7 mouse cellular contexts compared by ENCODE assay signal in the genomic region with DNA sequence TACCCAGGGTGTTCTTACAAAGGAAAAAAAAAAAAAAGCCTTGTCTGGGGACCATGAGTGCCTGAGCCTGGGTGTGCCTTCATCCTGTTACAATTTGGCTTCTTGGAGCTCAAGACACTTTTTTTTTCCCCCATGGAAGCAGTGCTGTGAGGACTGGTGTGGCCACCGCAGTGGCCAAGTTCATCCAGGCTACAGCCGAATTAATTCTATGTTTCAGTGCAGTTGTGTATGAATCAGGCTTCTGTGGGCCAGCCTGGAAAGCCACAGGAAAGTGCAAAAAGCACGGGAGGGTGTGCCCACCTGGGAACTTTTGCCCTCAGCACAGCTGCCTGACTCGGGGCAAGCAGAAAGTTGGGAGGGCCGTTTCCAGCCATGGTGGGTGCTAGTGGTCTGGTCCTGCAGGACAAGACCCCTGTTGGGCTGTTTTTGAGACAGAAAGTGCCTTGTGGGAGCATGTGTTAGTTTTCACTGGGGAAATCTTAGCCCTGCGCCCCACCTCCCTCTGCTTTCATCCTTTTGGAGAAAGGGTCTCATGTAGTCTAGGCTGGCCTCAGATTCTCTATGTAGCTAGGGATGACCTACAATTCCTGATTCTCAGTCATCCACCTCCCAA. TPM values are rescaled to one million over a fixed set of nuclear protein-coding genes. Genes with fewer than 3 reads are reported as not detected.
DNase-seq lines count a peak whose midpoint lies in the region; ATAC-seq and TF ChIP-seq lines count a peak whose summit lies in the region.

No protein-coding gene starts in this region.

- no peak for DNase-seq in spleen, adult 2 months (ENCODE audit: low read depth in 1 of 2, low spot score in 2 of 2)
- DNase-seq in spleen, postnatal 14 days (ENCODE audit: low spot score in 2 of 2), result no peak
- DNase-seq in heart, embryonic 10.5 days (ENCODE audit: low spot score), result no peak
- DNase-seq in liver, embryonic 11.5 days (ENCODE audit: low spot score), result no peak
- DNase-seq in retina, embryonic 14.5 days (ENCODE audit: low spot score), result no peak
- no peak for DNase-seq in urinary bladder, postnatal 36 days (ENCODE audit: low spot score in 2 of 2)

- H3K27ac ChIP-seq in spleen, adult 2 months (ENCODE audit: insufficient read depth, low read length), result peak overlapping the region; percentile 86
- peak overlapping the region; percentile 96 for H3K27ac ChIP-seq in heart, embryonic 10.5 days
- 0 out of 2 replicates have a peak overlapping the region, but pooled peaks have one; percentile 2 for H3K27ac ChIP-seq in liver, embryonic 11.5 days (ENCODE audit: low read depth, low read length)
- H3K27ac ChIP-seq in stomach, embryonic 15.5 days, result peak overlapping the region; percentile 88

- no peaks in the 10 kb centered on the region for H3K27me3 ChIP-seq in spleen, adult 2 months (ENCODE audit: control insufficient read depth, insufficient read depth, low read length)
- peaks cover 7% of the 10 kb centered on the region; the same call in 1 of the 2 replicates for H3K27me3 ChIP-seq in heart, embryonic 10.5 days (ENCODE audit: insufficient read depth, poor library complexity, severe bottlenecking)
- H3K27me3 ChIP-seq in liver, embryonic 11.5 days (replicated peaks; ENCODE audit: control insufficient read depth, insufficient read depth, low read length), result peaks cover 10% of the 10 kb centered on the region
- H3K27me3 ChIP-seq in stomach, embryonic 15.5 days (replicated peaks), result no peaks in the 10 kb centered on the region

- no peak for ATAC-seq in liver, embryonic 11.5 days (replicated peaks; ENCODE audit: low FRiP score)
- ATAC-seq in stomach, embryonic 15.5 days (ENCODE audit: insufficient read depth, low FRiP score, low read depth), result no peak

- peaks cover 46% of the 10 kb centered on the region; the same call in 1 of the 2 replicates for H3K4me1 ChIP-seq in spleen, adult 2 months (ENCODE audit: control insufficient read depth, insufficient read depth, insufficient read length)
- H3K4me1 ChIP-seq in heart, embryonic 10.5 days, result peaks cover 46% of the 10 kb centered on the region
- H3K4me1 ChIP-seq in liver, embryonic 11.5 days (replicated peaks; ENCODE audit: control insufficient read depth, insufficient read depth, low read length), result peaks cover 37% of the 10 kb centered on the region
- H3K4me1 ChIP-seq in stomach, embryonic 15.5 days, result peaks cover 39% of the 10 kb centered on the region

- no peak for TF ChIP-seq CTCF in spleen, adult 2 months (IDR thresholded peaks at IDR 0.05; ENCODE audit: extremely low read depth, insufficient read depth, insufficient read length, insufficient replicate concordance)

- no peak for TF ChIP-seq POLR2A in spleen, adult 2 months (IDR thresholded peaks at IDR 0.05; ENCODE audit: low read depth, low read length)

- H3K9ac ChIP-seq in liver, embryonic 11.5 days (ENCODE audit: low read depth, low read length), result peak overlapping the region; percentile 42; the same call in 1 of the 2 replicates
- H3K9ac ChIP-seq in stomach, embryonic 15.5 days, result peak overlapping the region; percentile 39; the same call in 1 of the 2 replicates

- no peaks in the 10 kb centered on the region for H3K36me3 ChIP-seq in spleen, adult 2 months (ENCODE audit: control insufficient read depth, insufficient read depth, low read length)
- no peaks in the 10 kb centered on the region for H3K36me3 ChIP-seq in heart, embryonic 10.5 days
- no peaks in the 10 kb centered on the region for H3K36me3 ChIP-seq in liver, embryonic 11.5 days (ENCODE audit: control insufficient read depth, insufficient read depth, low read length)
- no peaks in the 10 kb centered on the region for H3K36me3 ChIP-seq in stomach, embryonic 15.5 days

- H3K9me3 ChIP-seq in heart, embryonic 10.5 days, result no peaks in the 10 kb centered on the region
- no peaks in the 10 kb centered on the region for H3K9me3 ChIP-seq in liver, embryonic 11.5 days (ENCODE audit: control insufficient read depth, low read length)
- no peaks in the 10 kb centered on the region for H3K9me3 ChIP-seq in stomach, embryonic 15.5 days

- H3K4me2 ChIP-seq in liver, embryonic 11.5 days, result peak overlapping the region; percentile 65
- H3K4me2 ChIP-seq in stomach, embryonic 15.5 days, result peak overlapping the region; percentile 83

- WGBS in spleen, adult 2 months, result 21% methylated on average over 6 of the region's 6 CpGs
- WGBS in heart, embryonic 10.5 days, result 11% methylated on average over 6 of the region's 6 CpGs
- 23% methylated on average over 6 of the region's 6 CpGs for WGBS in liver, embryonic 11.5 days
- WGBS in stomach, embryonic 15.5 days, result 26% methylated on average over 6 of the region's 6 CpGs

- H3K4me3 ChIP-seq in spleen, adult 2 months (ENCODE audit: extremely low read depth, insufficient read depth, insufficient read length), result peak overlapping the region; percentile 49
- peak overlapping the region; percentile 67 for H3K4me3 ChIP-seq in heart, embryonic 10.5 days
- H3K4me3 ChIP-seq in liver, embryonic 11.5 days (ENCODE audit: low read depth, low read length), result peak overlapping the region; percentile 39
- peak overlapping the region; percentile 46 for H3K4me3 ChIP-seq in stomach, embryonic 15.5 days (replicated peaks)

RNA-seq across cellular contexts. Expression of a gene that starts 18.9 kb away (rescaled TPM):
- 152 and 168 TPM in 2 replicates for polyA plus RNA-seq in spleen, adult 2 months (2012; rRNA removed)
- polyA plus RNA-seq in heart, embryonic 10.5 days (2016; fragmentation: Nextera tagmentation; extraction: Ambion mirVana), result 17.6 and 32.8 TPM in 2 replicates
- 2.7 and 4.3 TPM in 2 replicates for polyA plus RNA-seq in liver, embryonic 11.5 days (2014; fragmentation: Nextera tagmentation; extraction: Ambion mirVana)
- 45.6 and 45.8 TPM in 2 replicates for polyA plus RNA-seq in stomach, embryonic 15.5 days (2015; fragmentation: Nextera tagmentation; extraction: Ambion mirVana)

RNA-seq across cellular contexts. Expression of a gene that starts 32.0 kb away (rescaled TPM):
- 11.9 and 12.0 TPM in 2 replicates for polyA plus RNA-seq in spleen, adult 2 months (2012; rRNA removed)
- polyA plus RNA-seq in heart, embryonic 10.5 days (2016; fragmentation: Nextera tagmentation; extraction: Ambion mirVana), result 33.0 and 36.2 TPM in 2 replicates
- polyA plus RNA-seq in liver, embryonic 11.5 days (2014; fragmentation: Nextera tagmentation; extraction: Ambion mirVana), result 37.2 and 37.4 TPM in 2 replicates
- polyA plus RNA-seq in stomach, embryonic 15.5 days (2015; fragmentation: Nextera tagmentation; extraction: Ambion mirVana), result 42.4 and 47.0 TPM in 2 replicates

RNA-seq across cellular contexts. Expression of a gene that starts 32.4 kb away (rescaled TPM):
- 55.4 and 62.1 TPM in 2 replicates for polyA plus RNA-seq in spleen, adult 2 months (2012; rRNA removed)
- 93.3 and 94.6 TPM in 2 replicates for polyA plus RNA-seq in heart, embryonic 10.5 days (2016; fragmentation: Nextera tagmentation; extraction: Ambion mirVana)
- polyA plus RNA-seq in liver, embryonic 11.5 days (2014; fragmentation: Nextera tagmentation; extraction: Ambion mirVana), result 77.4 and 80.0 TPM in 2 replicates
- 98.8 and 107 TPM in 2 replicates for polyA plus RNA-seq in stomach, embryonic 15.5 days (2015; fragmentation: Nextera tagmentation; extraction: Ambion mirVana)

Comparison
In these comparisons a context has a peak if more than half of its experiments do, and no peak if none do; other contexts are left out.
1. H3K27ac ChIP-seq: peak in every context shown above with its lines; median percentile 96 in heart, embryonic 10.5 days; 88 in stomach, embryonic 15.5 days; 86 in spleen, adult 2 months; 2 in liver, embryonic 11.5 days.